Mouse (Mus musculus) spleen, postnatal 36 days (tissue): Measurements from ENCODE around the gene Nxpe4.
"Not testable (repeated sequence)": the region's sequence is repeated elsewhere in the genome, so short reads cannot be mapped to it uniquely, and the experiment has no call there.

Source experiments
- DNase-seq, 2 experiments: peaks; one replicate each; pipeline ENCODE4 v3.0.0; 2022; ENCODE audit warnings: low spot score in 2 of 2, mixed read lengths in 1 of 2

The Nxpe4 gene

DNA sequence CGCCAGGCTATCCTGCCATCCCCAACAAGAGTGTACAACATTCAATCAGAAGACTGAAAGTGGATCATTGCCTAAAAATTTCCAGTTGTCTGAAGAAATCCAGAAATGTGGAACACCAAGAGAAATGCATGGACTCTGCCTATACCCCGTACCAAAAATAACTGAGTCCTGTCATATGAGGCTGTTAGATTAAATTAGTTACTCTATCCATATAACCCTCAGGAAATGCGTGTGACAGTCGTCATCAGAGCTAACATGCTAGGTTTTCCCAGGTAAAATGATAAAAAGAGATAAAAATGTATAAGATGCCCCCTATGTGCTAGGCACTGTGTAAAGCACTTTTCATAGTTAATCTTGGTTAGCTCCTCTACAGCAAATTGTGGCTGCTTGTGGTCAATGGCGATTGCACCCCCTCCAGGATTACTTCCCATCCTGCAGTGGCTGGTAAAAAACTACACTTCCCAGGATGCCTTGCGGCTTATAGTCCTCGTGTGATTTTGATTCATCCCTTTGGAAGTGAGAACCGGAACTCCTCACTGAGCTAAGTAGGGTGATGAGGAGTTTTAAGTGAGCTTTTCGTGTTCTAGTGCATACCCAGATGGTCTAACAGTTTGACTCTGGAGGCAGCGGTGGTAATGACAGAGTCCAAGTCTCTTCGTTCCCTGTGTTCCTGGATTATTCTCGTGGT is at the start of gene Nxpe4:
Gene Nxpe4 (plus strand): TSS at position 519 of the 688 bp plus-strand sequence.
- no peak for DNase-seq

DNA sequence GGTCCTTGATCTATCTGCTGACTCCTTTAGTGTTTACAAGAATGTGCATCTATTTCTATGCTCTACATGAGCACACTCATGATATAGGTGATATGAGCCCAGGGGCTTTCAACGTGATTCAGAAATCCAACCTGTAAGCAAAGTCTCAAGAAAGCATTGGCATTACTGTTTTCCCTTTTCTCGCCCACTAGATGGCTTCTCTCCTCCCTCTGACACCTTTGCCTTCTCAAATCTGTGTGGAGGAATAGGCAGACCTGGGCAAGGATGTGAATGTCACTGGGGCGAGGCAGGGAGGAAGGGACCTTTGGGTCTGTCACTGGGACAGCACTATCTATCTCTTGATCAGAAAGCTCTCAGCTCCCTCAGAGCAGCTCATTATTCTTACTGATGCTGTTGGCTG is 35.0 kb upstream of the Nxpe4 start:
- DNase-seq, result no peak

DNA sequence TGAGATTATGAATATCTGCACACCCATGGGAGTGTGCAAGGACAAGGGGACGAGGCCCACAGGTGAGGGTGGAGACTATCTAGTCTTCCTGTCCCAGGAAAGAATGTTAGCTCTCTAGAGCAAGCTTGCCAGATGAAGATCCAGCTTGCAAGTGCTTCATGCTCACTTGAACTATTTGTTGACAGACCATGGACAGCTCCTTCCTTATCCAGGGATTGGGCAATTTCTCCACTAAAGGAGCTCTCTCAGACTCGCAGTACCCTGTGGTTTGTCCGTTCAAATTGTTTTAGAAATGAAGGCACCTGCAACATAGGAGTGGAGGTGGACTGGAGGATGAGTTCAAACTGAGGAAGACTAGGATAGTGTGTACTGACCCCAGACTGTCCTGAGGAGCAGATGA is 24.3 kb upstream of the Nxpe4 start:
- no peak for DNase-seq

DNA sequence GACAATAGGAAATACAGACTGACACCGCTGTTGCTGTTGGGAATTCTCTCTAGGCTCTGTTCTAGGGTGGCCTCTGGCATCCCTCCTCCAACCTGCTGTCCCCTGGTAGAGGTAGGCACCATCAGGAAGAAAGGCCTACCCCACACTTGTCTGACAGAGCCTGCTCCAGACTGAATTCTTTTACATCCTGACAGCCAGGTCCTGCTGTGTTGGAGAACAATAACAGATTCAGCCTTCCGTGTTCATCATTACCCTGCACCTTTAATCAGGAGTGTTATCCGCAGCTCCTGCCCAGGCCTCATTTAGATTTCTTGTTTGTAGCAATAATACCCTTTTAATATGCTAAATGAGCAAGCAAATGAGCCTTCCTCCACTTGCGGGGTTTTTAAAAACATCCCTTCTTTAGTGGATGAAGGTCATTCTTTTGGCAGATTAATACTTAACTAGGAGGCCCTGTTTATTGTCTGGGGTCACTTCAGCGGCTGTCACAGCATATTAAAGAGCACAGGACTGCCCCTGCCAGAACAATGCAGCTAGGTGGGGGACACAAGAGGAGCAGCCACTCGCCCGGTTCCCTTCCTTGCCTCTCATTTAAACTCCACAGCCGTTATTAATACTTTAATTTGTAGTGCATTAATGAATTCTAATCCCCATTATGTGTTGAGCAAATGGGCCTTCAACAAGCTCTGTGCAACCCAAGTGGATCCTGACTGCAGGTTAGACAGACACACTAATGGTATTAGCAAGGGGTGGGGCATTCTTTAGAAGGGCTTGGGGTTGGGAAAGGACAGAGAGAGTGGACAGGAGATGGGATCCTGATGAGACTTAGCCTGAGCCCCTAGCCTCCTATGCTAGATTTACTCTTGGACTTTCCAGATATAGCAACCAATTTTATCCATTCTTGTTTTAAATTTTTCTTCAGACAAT is 21.1 kb upstream of the Nxpe4 start:
- no peak for DNase-seq

DNA sequence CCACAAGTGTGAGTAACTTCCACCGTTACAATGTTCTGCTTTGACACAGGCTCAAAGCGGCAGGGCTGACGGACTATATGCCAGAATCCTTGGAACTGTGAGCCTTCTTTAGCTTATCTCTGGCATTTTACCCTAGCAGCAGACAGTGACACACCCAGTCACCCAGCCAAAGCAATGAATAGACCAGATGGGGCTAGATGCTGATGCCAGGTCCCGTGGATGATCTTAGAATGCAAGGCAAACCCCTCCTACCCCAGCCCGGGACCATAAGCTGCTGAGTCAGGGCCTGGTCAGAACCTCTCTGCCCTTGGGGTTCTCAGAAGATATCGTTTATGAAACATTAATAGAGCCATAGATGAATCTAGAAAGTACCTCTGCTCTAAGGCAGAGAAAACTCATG is 19.2 kb upstream of the Nxpe4 start:
- DNase-seq, result no peak

DNA sequence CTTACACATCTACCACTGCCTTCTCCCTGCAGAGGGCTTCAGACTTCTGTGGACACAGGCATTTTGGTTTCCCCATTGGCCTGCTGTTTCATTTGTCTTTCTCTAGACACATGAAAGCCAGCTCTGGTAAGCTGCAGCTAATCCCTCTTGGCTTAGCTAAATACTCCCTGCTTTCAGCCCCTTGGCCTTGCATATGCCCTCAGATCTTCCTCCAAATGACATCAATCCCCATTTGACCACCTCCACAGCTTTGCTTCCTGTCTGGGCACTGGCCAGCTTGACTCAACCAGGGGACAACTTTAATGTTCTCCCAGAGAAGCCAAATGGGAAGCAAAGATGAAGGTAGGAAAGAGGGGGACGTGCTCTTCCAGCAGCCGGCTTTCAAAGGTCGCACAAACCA is 15.1 kb upstream of the Nxpe4 start:
- no peak for DNase-seq

DNA sequence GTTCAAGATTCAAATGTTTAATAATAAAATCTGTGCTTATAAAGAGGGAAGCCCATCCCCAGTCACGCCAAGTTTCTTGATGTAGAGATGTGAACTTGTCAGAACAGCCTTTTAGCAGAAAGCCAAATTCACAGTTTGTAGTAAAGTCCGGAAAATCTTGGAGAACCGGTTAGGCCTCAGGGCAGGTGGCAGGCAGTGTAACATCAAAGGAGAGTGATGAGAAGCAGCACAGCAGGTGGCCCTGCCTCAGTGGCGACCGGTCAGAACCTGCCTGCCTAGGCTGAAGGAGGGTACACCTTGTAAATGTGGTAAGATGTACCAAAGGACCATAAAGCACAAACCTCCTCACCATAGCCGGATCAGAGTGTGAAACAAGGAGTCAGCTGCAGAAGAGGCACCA is 4.7 kb downstream of the Nxpe4 start:
- not testable (repeated sequence) for DNase-seq

DNA sequence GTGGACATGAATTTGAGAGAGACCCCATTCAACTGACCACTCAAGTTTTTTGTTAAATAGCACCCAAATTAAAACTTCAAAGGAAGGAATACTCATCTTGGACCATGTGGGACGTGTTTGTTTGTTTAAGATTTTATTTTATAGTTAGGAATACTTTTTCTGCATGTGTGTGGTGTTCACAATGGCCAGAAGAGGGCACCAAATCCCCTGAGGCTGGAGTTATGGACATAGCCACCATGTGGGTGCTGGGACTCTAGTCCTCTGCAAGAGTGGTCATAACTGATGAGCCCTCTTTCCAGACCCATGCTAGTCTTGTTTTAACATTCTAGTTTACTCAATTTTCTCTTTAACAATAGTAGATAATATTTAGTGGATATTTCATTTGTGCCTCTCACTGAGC is 14.9 kb downstream of the Nxpe4 start:
- DNase-seq, result no peak

DNA sequence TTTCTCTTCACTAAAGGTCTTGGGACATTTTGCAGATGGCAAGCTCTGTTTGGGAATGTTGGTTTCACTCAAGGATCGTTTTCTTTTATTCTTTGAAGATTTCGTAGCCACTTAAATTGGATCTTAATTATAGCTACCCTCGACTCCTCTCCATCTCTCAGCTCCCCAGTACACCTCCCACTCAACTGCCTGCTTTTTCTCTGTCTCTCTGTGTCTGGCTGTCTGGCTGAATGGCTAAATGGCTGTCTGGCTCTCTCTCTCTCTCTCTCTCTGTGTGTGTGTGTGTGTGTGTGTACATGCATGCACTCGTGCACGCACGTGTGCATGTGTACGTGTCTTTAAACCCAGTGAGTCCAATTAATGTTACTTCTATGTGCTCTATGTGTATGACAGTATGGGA is 19.5 kb downstream of the Nxpe4 start:
- no peak for DNase-seq

DNA sequence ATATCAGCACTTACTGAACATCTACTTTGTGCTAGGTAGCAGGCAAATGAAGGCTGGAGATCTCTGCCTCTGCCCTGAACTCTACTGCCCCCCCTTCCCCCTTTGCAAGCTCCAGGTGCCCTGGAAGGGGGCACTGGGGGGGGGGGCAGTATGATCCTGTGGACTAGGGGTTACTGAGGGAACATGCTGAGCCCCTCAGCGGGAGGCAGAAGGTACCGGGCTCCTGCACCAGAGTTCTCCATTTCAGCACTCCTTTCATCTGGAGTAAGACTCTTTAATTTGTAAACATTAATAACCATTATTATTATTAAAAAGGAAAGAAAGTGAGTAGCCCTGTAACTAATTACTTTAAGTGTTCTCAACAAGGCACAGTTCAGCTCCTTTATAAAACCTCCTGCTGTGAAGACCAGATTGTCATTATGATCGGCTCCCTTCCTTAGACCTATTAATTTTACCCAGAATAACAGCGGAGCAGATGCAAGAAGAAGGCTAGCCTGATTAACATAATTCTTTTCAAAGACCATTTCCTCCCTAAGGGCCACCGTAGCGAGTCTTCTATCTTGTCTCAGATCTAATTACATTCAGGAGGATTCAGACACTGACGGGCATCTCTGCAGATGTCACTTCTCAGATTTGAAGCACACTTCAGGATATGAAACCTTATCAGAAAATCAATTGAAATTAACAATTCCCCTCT is 21.0 kb downstream of the Nxpe4 start:
- DNase-seq, result no peak

DNA sequence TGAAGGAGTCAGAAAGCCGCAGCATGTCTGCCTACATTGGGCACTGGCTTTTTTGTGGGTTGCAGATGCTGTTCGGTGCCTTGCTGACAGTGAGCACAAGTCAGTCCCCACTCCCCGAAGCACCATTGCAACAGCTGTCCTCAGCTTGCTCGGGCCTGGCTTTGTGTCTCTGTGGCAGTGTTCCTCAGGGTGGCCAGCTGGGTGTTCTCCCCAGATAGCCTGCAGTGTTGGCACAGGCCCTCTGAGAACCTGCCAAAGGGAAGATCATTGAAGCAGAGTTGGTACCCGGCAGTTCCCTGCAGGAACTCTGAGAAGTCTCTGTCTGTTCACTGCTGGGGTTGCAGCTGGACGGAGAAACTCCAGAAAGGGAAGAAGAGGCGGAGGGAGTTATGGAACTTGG is 22.5 kb downstream of the Nxpe4 start:
- no peak for DNase-seq

DNA sequence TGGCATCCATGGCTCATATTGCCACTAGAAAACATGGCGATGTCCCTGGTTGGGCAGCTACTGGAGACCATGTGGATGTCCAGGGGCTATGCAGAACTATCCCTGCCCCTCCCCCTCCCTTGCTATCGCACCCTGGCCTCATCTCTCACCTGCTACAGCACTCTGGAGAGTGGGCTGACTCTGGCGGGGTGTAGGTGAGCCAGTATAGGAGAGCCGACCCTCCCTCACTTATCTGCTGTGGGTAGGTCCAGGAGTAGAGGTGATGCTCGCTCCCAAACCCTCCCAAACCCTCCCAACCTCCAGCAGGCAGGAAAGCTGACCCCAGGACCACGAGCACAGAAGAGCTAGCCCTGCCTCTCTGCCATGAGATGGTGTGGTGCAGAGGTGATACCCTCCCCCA is 27.0 kb downstream of the Nxpe4 start:
- DNase-seq, result no peak

DNA sequence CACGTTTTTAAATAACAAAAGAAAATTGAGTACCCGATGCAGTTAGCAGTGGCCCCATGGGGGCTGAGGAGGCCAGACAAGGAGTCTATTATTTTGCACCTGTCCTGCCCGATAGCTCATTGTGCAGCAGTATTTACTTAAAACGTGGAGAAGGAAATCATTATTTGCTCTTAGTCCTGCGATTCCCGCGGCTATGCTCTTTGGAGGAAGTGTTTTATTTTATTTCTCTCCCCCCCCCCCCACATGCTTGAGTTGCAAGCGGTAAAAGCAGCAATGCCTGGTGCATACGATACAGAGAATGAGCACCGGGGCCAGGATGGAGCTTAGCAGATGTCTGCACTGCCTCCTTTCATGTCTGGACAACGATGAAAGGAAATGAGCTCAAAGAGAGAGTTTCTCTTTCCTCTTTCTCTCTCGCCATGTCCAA is 35.6 kb downstream of the Nxpe4 start:
- DNase-seq, result no peak

DNA sequence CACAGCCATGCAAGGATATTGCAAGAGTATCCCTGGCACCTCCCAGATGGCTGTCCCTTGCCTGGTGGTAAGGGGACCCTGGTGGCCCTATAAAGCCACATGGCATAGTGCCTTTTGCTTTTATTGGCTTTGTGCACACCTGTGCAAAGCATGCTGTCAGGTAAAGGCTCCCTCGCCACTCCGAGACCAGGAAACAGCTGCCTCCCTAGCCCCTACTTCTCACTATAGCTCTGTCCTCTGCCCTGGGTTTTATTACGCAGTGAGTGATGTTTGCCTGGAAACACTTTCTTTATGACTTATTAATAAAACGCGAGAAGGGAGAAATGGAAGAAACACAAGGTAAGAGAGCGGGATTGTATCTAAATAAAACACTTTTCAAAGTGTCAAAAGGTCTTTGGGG is 49.1 kb downstream of the Nxpe4 start:
- no peak for DNase-seq

DNA sequence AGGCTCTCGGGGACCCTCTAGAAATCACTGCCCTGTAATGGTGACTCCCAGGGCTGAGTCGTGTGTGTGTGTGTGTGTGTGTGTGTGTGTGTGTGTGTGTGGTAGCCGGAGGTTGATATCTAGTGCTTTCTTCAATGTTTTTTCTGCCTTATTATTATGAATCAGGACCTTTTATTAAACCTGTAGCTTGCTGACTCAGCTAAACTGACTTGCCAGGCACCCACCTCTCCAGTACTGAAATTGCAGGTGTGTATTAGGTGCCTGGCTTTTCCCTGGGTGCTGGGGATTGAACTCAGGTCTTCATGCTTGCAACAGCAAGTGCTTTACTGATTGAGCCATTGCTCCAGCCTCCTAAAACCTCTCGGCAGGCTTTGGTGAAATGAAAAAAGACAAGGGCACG is 50.1 kb downstream of the Nxpe4 start:
- DNase-seq, result no peak

DNA sequence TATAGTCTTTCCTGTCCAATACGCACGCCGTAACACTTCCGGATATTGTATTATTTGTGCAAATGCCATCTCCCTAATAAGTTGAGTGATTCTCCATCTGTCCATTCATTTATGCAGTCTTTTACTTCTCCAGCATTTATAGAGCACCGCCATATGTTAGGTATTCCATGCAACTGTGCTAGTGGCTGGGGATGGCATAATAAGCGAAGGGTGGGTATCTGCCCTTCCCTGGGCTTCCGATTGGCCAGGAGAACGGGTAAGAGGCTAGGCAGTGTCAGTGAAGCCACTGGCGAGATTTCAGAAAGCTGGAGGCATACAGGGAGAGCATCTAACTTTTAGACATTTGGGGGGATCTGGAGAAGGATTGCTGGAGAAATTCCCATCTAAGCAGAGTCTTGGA is 52.9 kb downstream of the Nxpe4 start:
- no peak for DNase-seq

DNA sequence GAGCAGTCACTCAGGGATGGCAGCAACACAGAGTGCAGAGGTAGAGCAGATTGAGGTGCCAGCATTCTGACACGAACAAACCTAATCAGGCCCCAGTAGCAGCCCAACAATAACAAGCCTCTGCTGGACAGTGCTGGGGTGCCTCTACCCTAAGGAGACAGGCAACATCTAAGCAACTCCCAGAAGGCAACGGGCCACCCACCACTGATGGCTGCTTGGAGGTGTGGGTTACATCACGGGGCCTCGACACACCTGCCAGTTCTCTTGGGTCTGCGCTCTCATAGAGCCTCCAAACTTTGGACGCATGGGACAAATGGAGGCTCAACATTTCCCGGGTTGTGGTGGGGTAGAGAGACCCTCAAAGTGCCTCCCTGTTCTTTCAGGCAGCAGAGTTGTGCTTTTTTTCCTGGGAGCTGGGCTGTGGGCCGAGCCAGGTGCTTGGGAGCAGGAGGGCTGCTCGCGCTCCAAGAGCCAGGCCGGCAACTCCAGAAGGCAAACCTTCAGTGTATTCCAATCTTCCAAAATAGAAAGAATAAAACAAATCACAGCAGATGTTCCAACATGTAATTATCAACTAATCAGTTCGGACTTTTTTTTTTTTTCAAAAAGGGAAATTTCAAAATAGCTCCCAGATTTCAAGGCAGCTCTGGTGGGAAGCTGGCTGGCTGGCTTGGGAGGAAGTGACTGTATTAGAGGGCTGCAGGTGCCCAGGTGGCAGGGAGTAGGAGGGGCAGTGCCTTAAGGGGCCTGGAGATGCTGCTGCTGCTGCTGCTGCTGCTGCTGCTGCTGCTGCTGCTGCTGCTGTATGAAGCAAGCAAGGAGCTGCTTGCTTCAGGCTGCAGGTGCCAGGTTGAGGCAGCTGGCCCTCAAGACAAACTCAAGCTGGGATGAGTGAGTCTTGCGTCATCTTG is 54.5 kb downstream of the Nxpe4 start:
- DNase-seq, result no peak

DNA sequence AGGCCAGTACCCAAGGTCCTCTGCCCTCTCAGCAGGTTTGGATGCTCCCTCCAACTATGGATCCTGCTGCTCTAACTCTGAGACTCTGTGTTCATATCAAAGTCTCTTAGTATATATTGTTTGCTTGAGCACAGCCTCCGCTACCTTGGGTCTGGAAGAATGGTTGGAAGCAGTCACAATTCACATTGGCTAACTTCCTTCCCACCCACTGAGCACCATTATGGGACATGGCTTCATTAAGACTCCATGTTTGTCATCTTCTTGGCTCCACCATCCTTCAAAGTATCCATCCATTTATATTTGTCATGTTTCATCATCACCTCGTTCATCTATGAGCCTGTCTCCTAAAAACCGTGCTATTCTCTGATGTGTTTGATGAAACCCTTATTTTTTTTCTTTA is 68.9 kb downstream of the Nxpe4 start:
- DNase-seq, result no peak

DNA sequence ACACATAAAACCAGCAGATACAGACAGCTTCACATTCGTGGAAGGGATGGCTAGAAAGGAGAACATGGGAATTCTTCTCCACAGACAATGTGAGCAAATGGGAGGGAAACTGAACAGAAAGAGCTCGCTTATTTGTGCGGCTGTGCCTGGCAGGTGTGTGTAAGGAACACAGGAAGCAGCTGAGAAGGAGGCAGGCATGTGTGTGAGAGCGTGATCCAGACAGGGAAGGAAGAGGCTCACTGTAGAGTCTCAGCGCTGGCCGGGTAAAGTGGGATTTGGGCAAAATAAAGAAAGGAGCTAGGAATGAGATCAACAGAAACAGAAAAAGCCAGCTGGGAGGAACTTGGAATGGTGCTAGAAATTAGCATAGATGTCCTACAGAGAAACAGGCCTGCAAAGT is 74.6 kb downstream of the Nxpe4 start:
- DNase-seq, result no peak

DNA sequence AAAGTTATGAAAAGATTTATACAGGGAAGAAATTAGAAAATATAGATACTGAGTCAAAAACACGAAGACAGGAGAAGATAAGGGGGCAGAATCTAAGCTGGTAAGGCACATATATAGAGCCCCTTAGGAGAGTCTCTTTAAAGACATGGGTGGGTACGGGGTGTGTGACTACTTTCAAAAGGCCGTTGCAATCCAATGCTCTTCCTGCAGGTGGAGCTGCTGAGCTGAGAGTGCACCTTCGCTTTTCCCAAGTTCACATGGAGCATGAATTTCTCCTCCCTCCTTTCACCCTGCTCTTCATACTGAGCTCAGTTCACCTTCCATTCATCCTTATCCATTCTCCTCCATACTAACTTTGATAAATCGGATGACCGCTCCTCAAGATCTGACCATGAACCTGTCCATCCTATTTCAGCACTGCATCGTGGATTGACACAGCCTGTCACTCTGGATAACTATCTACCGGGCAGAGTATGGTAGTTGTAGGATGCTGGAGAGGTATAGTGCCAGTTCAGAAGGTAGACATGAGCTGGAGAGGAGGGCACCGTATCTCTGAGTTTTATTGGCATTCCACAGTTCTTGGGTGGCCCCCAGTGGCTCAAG is 76.4 kb downstream of the Nxpe4 start:
- DNase-seq, result peak in 1 of 2 experiments; percentile 6

DNA sequence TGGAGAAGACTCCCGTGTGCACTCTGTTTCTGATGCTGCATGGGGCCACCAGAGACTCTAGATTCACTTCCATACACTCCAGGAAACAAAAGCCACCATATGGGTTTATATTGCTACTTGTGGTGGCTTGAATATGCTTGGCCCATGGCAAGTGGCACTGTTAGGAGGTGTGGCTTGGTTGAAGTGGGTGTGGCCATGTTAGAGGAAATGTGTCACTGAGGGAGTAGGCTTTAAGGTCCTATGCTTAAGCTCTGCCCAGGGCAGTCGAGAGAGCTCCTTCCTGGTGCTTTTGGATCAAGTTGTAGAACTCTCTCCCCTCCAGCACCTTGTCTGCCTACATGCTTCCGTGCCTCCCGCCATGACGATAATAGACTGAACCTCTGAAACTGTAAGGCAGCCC is 77.6 kb downstream of the Nxpe4 start:
- no peak for DNase-seq
